Mouse (Mus musculus) spleen, embryonic (tissue): Measurements from ENCODE around the gene Tnrc6b.

Source experiments
- CTCF ChIA-PET: fragments of 350-600 bp; sonication (Branson Sonifier 250); formaldehyde crosslinking; loops from one replicate; lab custom pipeline; 2022; lab: Charles Lee

The Tnrc6b gene

DNA sequence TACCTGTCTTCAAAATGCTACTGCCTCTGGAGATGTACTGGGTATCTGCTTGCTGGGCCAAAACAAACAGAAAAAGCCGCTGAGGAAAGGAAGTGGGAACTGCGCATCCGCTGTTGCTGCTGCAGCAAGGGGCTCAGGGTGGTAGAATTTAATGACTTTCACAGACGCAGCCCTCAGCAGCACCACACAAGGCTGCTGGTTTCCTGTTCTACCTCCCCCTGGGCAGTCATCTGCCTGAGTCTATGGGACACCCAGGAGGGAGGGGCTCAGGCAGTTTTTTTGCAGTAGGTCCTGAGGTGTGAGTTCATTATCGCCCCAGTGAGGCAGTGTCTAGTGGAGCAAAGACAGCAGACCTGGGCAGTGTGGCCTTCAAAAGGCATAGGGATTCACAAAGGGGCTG is 13.5 kb upstream of the Tnrc6b start:
- CTCF ChIA-PET = interaction anchor here (0.6 to 1.2 kb wide), 2 partner anchors 113 to 484 kb away, joined by 3 read pairs; no protein-coding TSS in a partner anchor

DNA sequence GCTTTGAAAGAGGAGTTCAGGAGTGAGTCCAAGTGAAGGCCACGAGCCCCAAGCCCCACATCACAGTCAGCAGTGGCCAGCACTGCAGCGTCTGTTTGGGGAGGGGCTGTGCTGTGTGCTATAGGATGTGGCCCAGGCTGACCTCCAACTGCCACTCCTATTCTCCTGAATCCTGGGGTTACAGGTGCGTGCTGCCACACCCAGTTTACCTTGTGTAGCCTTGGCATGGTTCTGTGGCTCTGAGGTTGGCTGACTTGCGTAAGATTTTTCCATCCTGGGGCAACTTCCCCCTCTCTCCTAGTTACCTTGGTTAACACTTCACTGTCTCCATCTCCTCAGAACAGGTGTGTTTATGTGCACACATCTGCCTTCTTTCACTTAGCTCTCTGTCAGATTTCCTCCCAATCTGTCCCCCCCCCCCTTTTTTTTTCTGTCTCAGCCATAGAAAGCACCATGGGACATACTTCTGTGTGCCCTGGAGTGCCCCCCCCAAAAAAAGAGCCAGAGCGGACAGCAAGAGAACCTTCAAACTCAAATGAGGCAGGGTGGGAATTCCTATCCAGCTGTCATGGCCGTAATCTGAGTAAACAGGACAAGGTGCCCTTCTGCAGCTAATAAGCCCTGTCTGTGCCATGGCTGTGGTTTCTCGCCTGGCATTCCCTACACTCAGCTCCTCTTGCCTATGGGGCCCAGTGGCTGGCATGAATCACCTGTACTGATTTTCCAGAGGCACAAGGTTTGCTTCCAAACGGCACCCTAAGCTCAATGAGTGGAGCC is 9.4 kb upstream of the Tnrc6b start:
- CTCF ChIA-PET = interaction anchor here (0.7 kb wide), 1 partner anchor 67 kb away, joined by 5 read pairs; no protein-coding TSS in a partner anchor

DNA sequence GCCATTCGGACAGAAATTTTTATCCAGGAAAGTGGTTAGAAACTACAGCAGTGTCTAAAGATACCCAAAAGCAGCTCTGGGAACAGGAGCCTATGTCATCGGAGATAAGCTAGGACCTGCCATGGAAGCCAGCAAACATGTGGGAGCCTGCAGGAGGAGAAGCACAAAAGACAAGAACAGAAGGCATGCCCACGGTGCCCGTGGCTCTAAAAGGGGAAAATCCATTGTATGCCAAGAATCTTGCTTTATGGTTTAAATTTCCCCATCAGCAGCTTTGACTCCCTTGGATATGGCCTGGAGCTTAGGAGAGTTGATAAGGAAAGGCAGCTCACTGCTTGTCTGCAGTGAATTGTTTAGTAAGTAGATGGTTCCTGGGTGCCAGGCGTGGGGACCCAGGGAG is 8.2 kb upstream of the Tnrc6b start:
- CTCF ChIA-PET = no interaction called here

DNA sequence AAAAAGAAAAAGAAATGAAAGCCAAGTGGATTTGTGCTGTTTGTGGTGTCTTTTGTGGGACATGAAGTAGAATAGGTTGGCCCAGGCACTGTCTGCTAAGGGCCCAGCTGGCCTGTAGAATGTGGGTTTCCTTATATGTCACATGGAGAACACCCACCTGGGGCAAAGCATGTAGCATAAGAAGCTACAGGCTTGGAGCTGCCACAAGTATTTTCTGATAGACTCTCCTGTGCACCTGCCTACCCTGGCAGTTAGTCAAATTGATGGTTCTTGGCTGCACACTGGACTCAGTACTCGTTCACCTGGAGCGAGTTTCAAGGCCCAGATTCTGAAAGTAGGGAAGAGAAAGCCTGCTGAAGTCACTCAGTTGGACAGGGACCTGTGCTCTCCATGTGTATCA is 7.6 kb upstream of the Tnrc6b start:
- CTCF ChIA-PET = interaction anchor here (0.7 kb wide), 1 partner anchor 79 kb away, joined by 4 read pairs; no protein-coding TSS in a partner anchor

DNA sequence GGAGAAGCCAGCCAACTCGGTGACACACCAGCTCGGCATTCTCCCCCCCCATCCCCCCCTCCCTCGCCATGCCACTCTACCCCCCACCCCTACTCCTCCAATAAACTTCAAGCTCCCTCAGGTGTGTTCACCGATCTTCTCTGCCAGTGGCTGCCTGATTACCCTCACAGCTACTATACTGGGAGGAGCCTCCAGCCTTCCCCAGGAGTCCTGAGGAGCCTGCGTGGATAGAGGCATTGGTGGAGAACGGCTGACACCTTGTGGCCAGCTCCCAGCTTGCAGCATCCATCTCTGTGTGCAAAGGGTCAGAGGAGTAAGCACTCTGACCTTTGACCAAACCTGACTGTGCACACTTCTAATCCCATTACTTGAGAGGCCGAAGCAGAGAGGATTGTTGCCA is 6.8 kb upstream of the Tnrc6b start:
- CTCF ChIA-PET = interaction anchor here (0.5 to 0.7 kb wide), 5 partner anchors 41 to 1007 kb away, joined by 3 to 10 read pairs (median 4); no protein-coding TSS in a partner anchor

DNA sequence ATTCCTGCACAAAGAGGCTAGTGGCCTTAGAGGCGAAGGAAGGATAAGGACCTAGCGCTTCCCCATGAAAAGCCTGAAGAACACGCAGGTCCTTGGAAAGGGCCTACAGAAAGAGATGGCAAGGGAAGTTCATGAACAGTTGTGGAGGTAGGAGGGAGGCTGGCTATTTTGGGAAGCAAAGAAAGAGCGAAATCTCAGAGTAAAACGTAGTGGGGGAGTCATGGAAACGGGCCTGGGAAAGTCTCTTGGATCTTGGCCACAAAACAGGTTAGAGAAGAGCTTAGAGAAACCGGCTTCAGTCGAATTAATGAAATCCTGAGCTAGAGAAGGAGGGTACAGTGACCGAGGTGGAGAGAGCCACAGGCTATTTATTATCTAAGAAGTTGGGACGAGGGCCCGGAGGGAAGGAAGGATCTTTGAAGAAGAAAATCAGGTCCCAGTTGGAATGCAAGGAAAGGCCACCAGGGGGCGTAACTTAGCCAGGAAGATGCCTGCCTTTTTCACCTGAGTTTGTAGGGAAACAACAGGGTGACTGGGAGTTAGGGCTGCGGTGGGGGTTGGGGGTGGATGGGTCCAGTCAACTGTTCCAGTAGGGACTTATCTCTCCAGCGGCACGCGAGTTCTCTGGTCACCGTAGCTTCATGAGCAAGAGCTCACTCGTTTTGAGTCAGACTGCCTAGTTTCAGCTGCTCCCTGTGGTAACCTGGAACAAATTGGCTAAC is 5.1 kb upstream of the Tnrc6b start:
- CTCF ChIA-PET = interaction anchor here (0.6 to 1.5 kb wide), 4 partner anchors 12 to 445 kb away, joined by 4 to 6 read pairs (median 4); no protein-coding TSS in a partner anchor

DNA sequence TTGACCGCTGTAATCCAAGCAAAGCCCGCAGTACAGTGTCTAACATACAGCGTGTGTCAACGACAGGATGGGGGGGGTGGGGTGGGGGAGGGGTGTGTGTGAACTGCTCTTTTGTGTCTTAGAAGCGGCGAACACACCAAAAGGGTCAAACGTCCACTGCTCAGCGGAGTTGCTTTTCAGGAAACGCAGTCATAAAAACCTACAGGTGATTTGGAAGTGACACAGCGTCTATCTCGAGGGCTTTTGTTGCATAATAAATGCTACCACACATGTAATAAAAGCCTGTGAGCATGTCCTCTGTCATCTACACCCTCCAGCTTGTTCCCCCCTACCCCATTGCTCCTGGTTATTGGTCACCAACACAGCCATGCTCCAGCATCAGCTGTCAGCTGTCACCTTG is 4.5 kb upstream of the Tnrc6b start:
- CTCF ChIA-PET = interaction anchor here (0.6 to 1.0 kb wide), 3 partner anchors 10 to 445 kb away, joined by 3 to 6 read pairs (median 4); no protein-coding TSS in a partner anchor

DNA sequence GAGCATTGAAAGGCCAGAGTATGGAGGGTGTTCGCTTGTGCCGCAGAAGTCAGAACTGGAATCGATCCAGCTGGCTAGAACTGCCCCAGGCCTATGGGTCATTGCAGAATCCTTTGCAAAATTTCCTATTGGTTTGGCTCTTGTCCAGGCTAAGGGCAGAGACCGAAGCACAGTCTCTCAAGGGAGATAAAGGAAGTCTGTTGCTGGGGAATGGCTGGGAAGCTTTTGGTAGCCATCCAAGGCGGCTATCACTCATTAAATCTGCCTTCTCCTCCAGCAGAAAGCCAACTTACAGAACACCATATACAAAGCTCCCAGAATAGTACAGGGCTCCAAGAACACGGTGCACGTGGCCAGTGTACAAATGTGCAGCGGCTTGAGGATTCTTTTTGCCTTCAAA is 4.0 kb upstream of the Tnrc6b start:
- CTCF ChIA-PET = interaction anchor here (1.0 kb wide), 1 partner anchor 11 kb away, joined by 3 read pairs; no protein-coding TSS in a partner anchor

DNA sequence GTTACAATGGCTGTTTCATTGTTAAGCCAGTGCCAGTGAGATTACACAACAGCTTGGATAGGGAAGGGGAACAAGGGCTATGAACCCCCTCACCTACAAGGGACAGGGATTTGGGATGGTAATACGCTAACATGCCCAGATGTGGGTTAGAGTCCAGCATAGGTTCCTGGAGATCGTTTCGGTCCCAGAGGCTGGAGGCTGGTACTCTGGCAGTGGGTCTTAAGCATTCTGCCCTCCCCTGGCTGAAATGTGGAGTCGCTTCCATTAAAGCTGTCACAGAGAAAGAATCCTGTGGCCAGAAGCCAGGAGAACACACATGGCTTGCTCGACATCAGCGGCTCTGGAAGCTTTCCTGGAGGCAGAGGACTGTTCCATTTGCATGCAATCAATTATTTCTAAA is 1.5 kb upstream of the Tnrc6b start:
- CTCF ChIA-PET = interaction anchor here (0.6 kb wide), 2 partner anchors 72 to 249 kb away, joined by 4 read pairs; no protein-coding TSS in a partner anchor

DNA sequence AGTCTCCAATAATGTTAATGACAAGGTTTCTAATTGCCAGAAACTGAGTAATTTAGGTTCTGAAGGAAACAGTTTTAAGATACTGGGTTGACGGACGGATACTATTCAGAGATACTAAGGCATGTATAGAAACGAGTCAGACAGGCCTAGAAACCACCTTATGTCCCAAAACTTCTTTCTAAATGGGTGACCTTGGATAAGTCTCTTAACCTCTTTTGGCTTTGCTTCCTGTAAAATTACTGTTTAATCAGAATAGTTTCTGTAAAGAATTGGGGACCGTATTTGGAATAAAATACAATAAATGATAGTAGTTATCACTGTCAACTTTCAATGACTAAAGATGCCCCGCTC is 881 bp upstream of the Tnrc6b start:
- CTCF ChIA-PET = interaction anchor here (0.6 kb wide), 1 partner anchor 250 kb away, joined by 4 read pairs; no protein-coding TSS in a partner anchor

DNA sequence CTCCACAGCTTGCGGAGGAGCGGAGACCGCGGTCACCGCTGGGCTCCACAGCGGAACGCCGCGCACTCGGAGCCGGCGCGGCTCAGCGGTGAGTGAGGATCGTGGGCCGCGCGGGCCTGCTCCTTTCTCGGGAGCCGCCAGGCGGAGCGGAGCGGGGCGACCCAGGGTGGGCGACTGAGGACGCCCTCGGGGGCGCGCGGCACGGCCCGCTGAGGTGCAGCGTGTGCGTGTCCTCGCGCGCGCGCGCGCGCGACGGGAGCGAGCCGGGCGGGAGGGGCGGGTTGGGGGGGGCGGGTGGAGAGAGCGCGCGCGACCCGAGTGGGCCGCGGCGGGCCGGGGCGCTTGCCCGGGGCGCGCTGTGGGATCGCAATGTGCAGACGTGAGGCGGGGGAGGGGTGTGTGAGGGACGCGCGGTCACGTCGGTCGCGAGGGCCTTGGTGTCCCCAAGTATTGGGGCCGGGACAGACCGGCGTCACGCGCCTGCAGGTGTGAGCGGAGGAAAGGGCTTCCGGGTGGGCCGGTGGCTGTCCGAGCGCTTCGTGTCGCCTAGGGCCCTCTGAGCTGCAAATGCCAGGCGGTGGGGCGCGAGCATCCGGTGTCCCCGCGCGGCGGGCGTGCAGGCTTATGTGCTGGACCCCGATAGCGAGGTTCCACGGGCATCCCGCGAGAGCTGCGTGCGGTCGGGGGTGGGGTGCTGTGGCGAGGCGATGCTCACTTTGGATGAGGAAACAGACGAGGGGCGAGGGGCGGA is 463 bp downstream of the Tnrc6b start:
- CTCF ChIA-PET = interaction anchor here (0.5 kb wide), 1 partner anchor 347 kb away, joined by 5 read pairs; no protein-coding TSS in a partner anchor

DNA sequence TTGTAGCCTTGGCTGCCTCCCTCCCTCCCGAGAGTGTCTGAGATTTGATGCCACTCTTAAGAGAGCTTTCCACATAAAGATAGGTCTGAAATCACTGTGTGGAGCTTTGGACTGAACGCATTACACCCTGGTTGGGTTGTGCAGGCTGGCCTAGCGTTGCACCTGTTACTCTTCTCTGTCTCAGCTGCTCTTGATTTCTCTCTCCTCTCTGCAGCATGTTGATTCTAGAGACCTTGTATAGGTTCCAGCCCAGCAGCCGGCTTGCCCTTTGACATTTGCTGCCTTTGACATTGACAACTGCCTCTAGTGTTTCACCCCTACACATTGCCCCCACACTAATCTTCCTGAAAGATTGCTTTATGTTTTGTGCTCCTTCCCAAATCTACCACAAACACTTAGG is 3.2 kb downstream of the Tnrc6b start:
- CTCF ChIA-PET = no interaction called here

DNA sequence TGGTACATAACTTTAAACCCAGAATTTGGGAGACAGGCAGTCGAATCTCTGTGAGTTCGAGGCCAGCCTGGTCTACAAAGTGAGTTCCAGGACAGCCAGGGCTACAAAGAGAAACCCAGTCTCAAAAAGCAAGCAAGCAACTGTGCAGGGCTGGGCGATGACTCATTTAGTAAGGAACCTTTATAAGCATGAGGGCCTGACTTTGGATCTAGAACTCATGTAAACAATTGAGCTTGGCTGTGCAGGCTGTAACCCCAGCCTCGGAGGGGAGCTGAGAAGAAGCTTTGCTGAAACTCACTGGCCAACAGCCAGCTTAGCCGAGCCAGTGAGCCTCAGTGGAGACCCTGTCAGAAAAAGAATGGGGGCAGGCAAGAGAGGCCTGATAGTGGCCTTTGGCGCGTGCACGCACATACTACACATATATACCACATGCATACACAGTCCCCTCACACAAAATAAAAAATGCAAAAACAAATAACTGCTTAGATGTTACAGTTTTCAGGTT is 5.6 kb downstream of the Tnrc6b start:
- CTCF ChIA-PET = interaction anchor here (0.6 kb wide), 3 partner anchors 48 to 623 kb away, joined by 3 to 4 read pairs (median 4); no protein-coding TSS in a partner anchor

DNA sequence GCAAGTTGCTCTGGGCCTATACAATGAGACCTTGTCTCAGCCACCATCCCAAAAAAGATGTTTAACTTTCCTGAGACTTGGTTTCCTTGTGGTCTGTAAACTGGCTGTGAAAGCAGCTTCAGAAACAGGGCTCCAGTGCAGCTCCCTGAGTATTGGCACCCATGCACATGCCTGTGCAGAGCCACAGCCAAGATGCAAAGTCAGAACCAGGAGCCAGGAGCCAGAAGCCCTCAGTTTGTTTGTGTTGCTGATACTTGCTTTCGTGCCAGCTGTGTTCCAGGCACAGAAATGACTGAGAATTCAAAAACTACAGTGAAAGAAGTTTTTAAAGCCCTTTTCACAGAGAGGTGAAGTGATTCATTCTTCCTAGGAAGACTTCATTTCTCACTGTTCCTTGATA is 6.3 kb downstream of the Tnrc6b start:
- CTCF ChIA-PET = no interaction called here

DNA sequence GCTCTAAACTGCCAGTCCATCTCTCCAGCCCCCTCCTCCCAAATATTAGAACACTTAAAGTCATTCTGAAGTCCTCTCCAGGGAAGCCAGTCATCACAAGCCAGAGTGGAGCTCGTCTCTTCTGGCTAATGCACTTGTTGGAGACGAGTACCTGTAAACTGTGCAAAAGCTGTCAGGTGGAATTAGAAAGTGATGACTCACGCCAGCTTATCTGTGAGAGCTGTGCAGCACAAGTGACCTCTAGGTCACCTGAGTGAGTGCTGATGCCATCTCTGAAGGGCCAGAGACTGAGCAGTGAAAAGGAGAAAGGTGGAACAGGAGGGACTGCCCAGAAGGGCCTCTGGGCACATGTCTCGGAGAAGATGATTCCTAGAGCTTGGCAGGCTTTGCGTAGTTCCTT is 9.1 kb downstream of the Tnrc6b start:
- CTCF ChIA-PET = no interaction called here

DNA sequence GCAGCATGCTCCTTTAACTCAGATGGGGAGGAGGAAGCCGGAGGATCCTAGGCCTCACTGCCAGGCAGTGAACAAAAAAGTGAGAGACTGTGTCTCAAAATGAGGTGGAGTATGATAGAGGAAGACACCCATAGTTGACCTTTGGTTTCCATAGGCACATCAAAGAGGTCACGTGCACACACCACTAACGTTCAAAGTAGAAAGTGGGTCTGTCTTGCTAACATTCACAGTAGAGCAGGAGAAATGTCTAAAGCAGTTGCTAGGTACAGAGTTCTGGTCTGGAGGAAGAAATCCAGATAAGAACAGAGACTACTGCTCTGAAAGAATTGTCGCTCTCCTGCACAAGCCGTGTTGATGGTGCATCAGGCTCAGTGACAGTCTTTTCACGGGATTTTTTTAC is 10.7 kb downstream of the Tnrc6b start:
- CTCF ChIA-PET = no interaction called here

DNA sequence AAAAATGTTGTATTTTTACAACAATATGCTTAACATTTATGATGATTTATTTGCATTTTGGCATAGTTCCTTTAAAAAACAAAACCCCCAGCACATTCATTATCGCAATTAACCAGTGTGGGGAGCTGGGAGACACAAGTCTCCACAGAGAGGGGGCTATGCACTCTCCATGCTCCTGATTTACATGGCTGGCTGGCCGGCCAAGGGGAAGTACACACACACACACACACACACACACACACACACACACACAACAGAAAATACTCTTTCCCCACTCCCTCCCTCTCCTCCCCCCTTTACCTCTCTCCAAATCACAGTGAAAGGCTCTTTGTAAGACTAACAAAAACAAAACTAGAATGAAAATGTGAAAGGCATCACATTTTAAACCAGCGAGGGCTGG is 11.3 kb downstream of the Tnrc6b start:
- CTCF ChIA-PET = no interaction called here

DNA sequence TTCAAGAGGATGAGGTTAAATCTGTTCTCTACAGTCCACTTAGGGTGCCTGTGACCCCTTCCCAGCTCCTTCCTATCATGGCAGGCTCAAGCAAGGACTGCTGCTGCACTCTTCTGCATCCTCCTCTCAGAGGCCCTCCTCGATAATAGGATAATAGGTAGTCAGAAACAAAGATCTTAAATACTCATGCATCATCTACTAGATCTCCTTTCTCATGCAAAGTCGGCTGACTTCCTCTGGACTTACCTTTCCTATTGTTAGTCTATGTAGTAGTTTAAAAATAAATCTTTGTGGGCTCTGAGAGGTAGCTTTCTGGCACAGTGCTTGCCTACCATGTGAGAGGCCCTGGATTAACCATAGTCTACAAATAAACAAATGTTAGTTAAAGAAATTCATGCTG is 18.4 kb downstream of the Tnrc6b start:
- CTCF ChIA-PET = no interaction called here

DNA sequence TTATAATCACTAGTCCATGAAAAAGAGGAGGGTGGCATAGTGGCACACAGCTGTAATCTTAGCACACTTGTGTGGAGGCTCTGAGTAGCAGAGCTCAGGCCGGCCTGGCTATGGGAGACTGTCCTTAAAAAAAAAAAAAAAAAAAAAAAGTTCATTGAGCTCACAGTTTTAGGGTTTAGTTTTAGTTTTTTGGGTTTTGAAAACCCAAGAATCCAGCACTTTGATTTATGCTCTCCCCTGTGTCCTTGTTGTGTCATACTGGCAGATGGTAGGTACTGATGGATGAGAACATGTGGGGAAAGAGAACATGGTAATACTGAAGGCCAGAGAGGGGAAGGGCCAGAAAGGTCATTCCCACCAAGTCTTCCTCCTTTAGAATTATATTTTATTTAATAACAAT is 19.9 kb downstream of the Tnrc6b start:
- CTCF ChIA-PET = interaction anchor here (0.7 kb wide), 1 partner anchor 152 kb away, joined by 4 read pairs; no protein-coding TSS in a partner anchor

DNA sequence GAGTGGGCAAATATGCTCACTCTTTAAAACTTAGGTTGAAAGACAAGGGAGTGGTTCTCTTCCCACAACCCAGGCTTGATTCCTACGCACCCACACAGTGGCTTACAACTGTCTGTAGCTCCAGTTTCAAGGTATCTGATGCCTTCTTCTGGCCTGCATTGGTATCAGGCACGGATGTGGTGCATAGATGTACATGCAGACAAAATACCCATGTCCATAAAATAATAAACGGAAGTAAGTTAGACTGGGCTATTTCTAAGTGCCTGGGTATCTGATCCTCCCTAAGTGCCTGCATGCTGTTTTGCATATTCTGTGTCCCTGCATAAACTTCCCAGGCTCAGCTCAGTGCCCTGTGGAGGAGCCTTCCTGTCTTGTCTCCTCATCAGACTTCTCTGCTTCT is 20.4 kb downstream of the Tnrc6b start:
- CTCF ChIA-PET = no interaction called here
